Comparison of ENCODE assay signal across 9 mouse cellular contexts in genomic region chr19:11351878-11352277, GRCm38 (mm10). TPM values are rescaled to one million over a fixed set of nuclear protein-coding genes. Genes with fewer than 3 reads are reported as not detected.
DNase-seq lines count a peak whose midpoint lies in the region; ATAC-seq and TF ChIP-seq lines count a peak whose summit lies in the region.
"Had no signal": no experiment of that assay in that cellular context is flagged by ENCODE, and none has a peak within 500 bp of the region (broad histone marks: within the 10 kb centered on the region; RNA-seq: fewer than 3 reads in every experiment).

No protein-coding gene starts in this region.

- H3K27me3 ChIP-seq in intestine, postnatal 0 days (replicated peaks; ENCODE audit: control insufficient read depth, insufficient read depth, low read length) = no peaks in the 10 kb centered on the region
- H3K27me3 ChIP-seq in intestine, embryonic 16.5 days (replicated peaks; ENCODE audit: control insufficient read depth, insufficient read depth, low read length) = no peaks in the 10 kb centered on the region
- no peaks in the 10 kb centered on the region for H3K27me3 ChIP-seq in thymus, adult 2 months (ENCODE audit: control insufficient read depth, insufficient read depth, low read length)
- H3K27me3 ChIP-seq in splenic B cell, adult 2 months (ENCODE audit: control insufficient read depth, insufficient read depth, low read length, poor library complexity, severe bottlenecking) = no peaks in the 10 kb centered on the region
- H3K27me3 ChIP-seq: limb, embryonic 13.5 days had no signal

- no peak for ATAC-seq in intestine, postnatal 0 days
- ATAC-seq in intestine, embryonic 16.5 days = no peak
- ATAC-seq: midbrain, embryonic 16.5 days had no signal

- TF ChIP-seq CTCF in intestine, postnatal 0 days (IDR thresholded peaks at IDR 0.05; ENCODE audit: low read depth) = peak; percentile 62
- no peak for TF ChIP-seq CTCF in thymus, adult 2 months (IDR thresholded peaks at IDR 0.05; ENCODE audit: borderline replicate concordance, control insufficient read depth, extremely low read depth, insufficient read depth, low read length, poor library complexity)

- DNase-seq in thymus, adult 2 months = peak; percentile 31
- no peak for DNase-seq in thymus, postnatal 10 days (ENCODE audit: low spot score in 2 of 2)
- DNase-seq in T-cell, adult 2 months (ENCODE audit: low spot score) = peak; percentile 62
- peak; percentile 53 for DNase-seq in splenic B cell, adult 2 months (ENCODE audit: low read depth, low spot score)
- DNase-seq in cerebellum, adult 8-10 months = no peak

- no peaks in the 10 kb centered on the region for H3K4me1 ChIP-seq in intestine, postnatal 0 days (replicated peaks; ENCODE audit: control insufficient read depth, insufficient read depth, low read length)
- no peaks in the 10 kb centered on the region for H3K4me1 ChIP-seq in intestine, embryonic 16.5 days (ENCODE audit: control insufficient read depth, insufficient read depth, low read length)
- peaks cover 4% of the 10 kb centered on the region; the same call in 1 of the 2 replicates for H3K4me1 ChIP-seq in thymus, adult 2 months (replicated peaks; ENCODE audit: control insufficient read depth, insufficient read depth, low read length)

- WGBS in intestine, postnatal 0 days = 34% methylated on average over 3 of the region's 3 CpGs
- WGBS in intestine, embryonic 16.5 days = 39% methylated on average over 3 of the region's 3 CpGs
- WGBS in thymus, adult 2 months = 47% methylated on average over 3 of the region's 3 CpGs

- no peak overlapping the region for H3K9ac ChIP-seq in intestine, postnatal 0 days (ENCODE audit: low read depth, low read length)
- H3K9ac ChIP-seq in intestine, embryonic 16.5 days (ENCODE audit: low read depth, low read length) = no peak overlapping the region
- H3K9ac ChIP-seq: limb, embryonic 13.5 days had no signal

- no peak overlapping the region for H3K4me3 ChIP-seq in intestine, postnatal 0 days (ENCODE audit: low read depth, low read length)
- no peak overlapping the region for H3K4me3 ChIP-seq in intestine, embryonic 16.5 days (ENCODE audit: low read length)
- no peak overlapping the region for H3K4me3 ChIP-seq in thymus, adult 2 months (ENCODE audit: control insufficient read depth, insufficient read depth, low read length)
- H3K4me3 ChIP-seq: limb, embryonic 13.5 days had no signal

- H3K4me2 ChIP-seq in intestine, postnatal 0 days (replicated peaks; ENCODE audit: low read depth) = no peak overlapping the region
- H3K4me2 ChIP-seq in intestine, embryonic 16.5 days (ENCODE audit: low read depth, low read length) = no peak overlapping the region
- H3K4me2 ChIP-seq: limb, embryonic 13.5 days had no signal

- TF ChIP-seq POLR2A in thymus, adult 2 months (IDR thresholded peaks at IDR 0.05; ENCODE audit: control insufficient read depth, extremely low read depth, insufficient read depth, low read length, poor library complexity) = no peak

- H3K36me3 ChIP-seq in intestine, postnatal 0 days (ENCODE audit: control insufficient read depth, insufficient read depth) = no peaks in the 10 kb centered on the region
- H3K36me3 ChIP-seq in intestine, embryonic 16.5 days (ENCODE audit: control insufficient read depth, insufficient read depth, low read length) = no peaks in the 10 kb centered on the region
- H3K36me3 ChIP-seq in thymus, adult 2 months (ENCODE audit: control insufficient read depth, insufficient read depth, low read length) = no peaks in the 10 kb centered on the region
- no peaks in the 10 kb centered on the region for H3K36me3 ChIP-seq in splenic B cell, adult 2 months (ENCODE audit: control insufficient read depth, insufficient read depth, low read length, poor library complexity, severe bottlenecking)
- H3K36me3 ChIP-seq: limb, embryonic 13.5 days had no signal

- no peak overlapping the region for H3K27ac ChIP-seq in intestine, postnatal 0 days (ENCODE audit: low read depth, low read length)
- H3K27ac ChIP-seq in intestine, embryonic 16.5 days (ENCODE audit: low read length) = no peak overlapping the region
- H3K27ac ChIP-seq in thymus, adult 2 months (ENCODE audit: control insufficient read depth, insufficient read depth, low read length) = no peak overlapping the region
- H3K27ac ChIP-seq: limb, embryonic 13.5 days had no signal

- H3K9me3 ChIP-seq in intestine, postnatal 0 days (ENCODE audit: control insufficient read depth) = no peaks in the 10 kb centered on the region
- no peaks in the 10 kb centered on the region for H3K9me3 ChIP-seq in intestine, embryonic 16.5 days (ENCODE audit: control insufficient read depth, low read length)
- H3K9me3 ChIP-seq: limb, embryonic 13.5 days had no signal

RNA-seq across cellular contexts. Expression of gene Ms4a7, which starts 15.9 kb away (rescaled TPM):
- polyA plus RNA-seq in intestine, postnatal 0 days (2015; fragmentation: Nextera tagmentation; extraction: Ambion mirVana) = 10.1 and 10.6 TPM in 2 replicates
- polyA plus RNA-seq in intestine, embryonic 16.5 days (2015; fragmentation: Nextera tagmentation; extraction: Ambion mirVana) = 3.9 and 4.0 TPM in 2 replicates
- 5.8 and 10.6 TPM in 2 replicates for polyA plus RNA-seq in thymus, adult 2 months (2012; rRNA removed)

RNA-seq across cellular contexts. Expression of gene Ms4a4a, which starts 23.4 kb away (rescaled TPM):
- polyA plus RNA-seq in intestine, postnatal 0 days (2015; fragmentation: Nextera tagmentation; extraction: Ambion mirVana) = 8.6 and 9.3 TPM in 2 replicates
- 7.2 and 9.6 TPM in 2 replicates for polyA plus RNA-seq in intestine, embryonic 16.5 days (2015; fragmentation: Nextera tagmentation; extraction: Ambion mirVana)
- polyA plus RNA-seq in thymus, adult 2 months (2012; rRNA removed) = 0.55 and 0.63 TPM in 2 replicates

RNA-seq across cellular contexts. Expression of gene Ms4a14, which starts 37.6 kb away (rescaled TPM):
- polyA plus RNA-seq in intestine, postnatal 0 days (2015; fragmentation: Nextera tagmentation; extraction: Ambion mirVana) = 0.08 and 0.09 TPM in 2 replicates
- polyA plus RNA-seq in intestine, embryonic 16.5 days (2015; fragmentation: Nextera tagmentation; extraction: Ambion mirVana) = 0.02 TPM in 1 of 2 replicates, not detected in the other
- 0.33 and 0.74 TPM in 2 replicates for polyA plus RNA-seq in thymus, adult 2 months (2012; rRNA removed)
- polyA plus RNA-seq: limb, embryonic 13.5 days; midbrain, embryonic 16.5 days had no signal

RNA-seq across cellular contexts. Expression of gene Ms4a4c, which starts 52.7 kb away (rescaled TPM):
- polyA plus RNA-seq in intestine, postnatal 0 days (2015; fragmentation: Nextera tagmentation; extraction: Ambion mirVana) = 0.85 and 1.4 TPM in 2 replicates
- 1.5 and 1.6 TPM in 2 replicates for polyA plus RNA-seq in intestine, embryonic 16.5 days (2015; fragmentation: Nextera tagmentation; extraction: Ambion mirVana)
- 2.4 TPM in 2 replicates for polyA plus RNA-seq in thymus, adult 2 months (2012; rRNA removed)

Comparison
In these comparisons a context has a peak if more than half of its experiments do, and no peak if none do; other contexts are left out.
1. DNase-seq: peak in thymus, adult 2 months (single experiment), T-cell, adult 2 months (single experiment) and splenic B cell, adult 2 months (single experiment); none in thymus, postnatal 10 days (0 of 2) and cerebellum, adult 8-10 months (single experiment).